Mouse (Mus musculus) right cerebral cortex, adult 18-20 months (tissue): Measurements from ENCODE around the gene Erlin1.
A peak's percentile ranks its signal among the peaks of the same experiment; 100 is the strongest.

ENCODE experiments used
- DNase-seq: peaks from one replicate; pipeline ENCODE4 v3.0.0; 2022; ENCODE audit warnings: mixed read lengths

Gene Erlin1

GRCm38 (mm10) chr19:44069121-44069913 lies at the start of gene Erlin1:
Gene Erlin1 (minus strand): TSS chr19:44069785.
- DNase-seq = peak; percentile 92

- DNase-seq = no peak
Observed at GRCm38 (mm10) chr19:44117793-44118192, 48.2 kb upstream of the Erlin1 start.

GRCm38 (mm10) chr19:44111706-44112105 lies 42.1 kb upstream of the Erlin1 start:
- DNase-seq = no peak

- DNase-seq = no peak
Observed at GRCm38 (mm10) chr19:44110356-44110755, 40.8 kb upstream of the Erlin1 start.

- no peak for DNase-seq
Observed at GRCm38 (mm10) chr19:44108996-44109395, 39.4 kb upstream of the Erlin1 start.

- no peak for DNase-seq
Observed at GRCm38 (mm10) chr19:44107661-44108521, 38.3 kb upstream of the Erlin1 start.

- DNase-seq = peak; percentile 96
Observed at GRCm38 (mm10) chr19:44106831-44107660, 37.5 kb upstream of the Erlin1 start, which contains the start of gene Chuk. Gene Chuk (minus strand): TSS chr19:44107480.

GRCm38 (mm10) chr19:44104393-44104792 lies 34.8 kb upstream of the Erlin1 start:
- no peak for DNase-seq

GRCm38 (mm10) chr19:44103001-44103400 lies 33.4 kb upstream of the Erlin1 start:
- DNase-seq = no peak

GRCm38 (mm10) chr19:44100840-44101239 lies 31.3 kb upstream of the Erlin1 start:
- DNase-seq = no peak

- DNase-seq = no peak
Observed at GRCm38 (mm10) chr19:44086278-44086677, 16.7 kb upstream of the Erlin1 start.

- no peak for DNase-seq
Observed at GRCm38 (mm10) chr19:44080920-44081319, 11.3 kb upstream of the Erlin1 start.

GRCm38 (mm10) chr19:44080023-44080422 lies 10.4 kb upstream of the Erlin1 start:
- no peak for DNase-seq

GRCm38 (mm10) chr19:44077024-44077423 lies 7.4 kb upstream of the Erlin1 start:
- DNase-seq = no peak

GRCm38 (mm10) chr19:44076457-44076856 lies 6.9 kb upstream of the Erlin1 start:
- no peak for DNase-seq

GRCm38 (mm10) chr19:44074986-44075385 lies 5.4 kb upstream of the Erlin1 start:
- no peak for DNase-seq

- DNase-seq = no peak
Observed at GRCm38 (mm10) chr19:44071166-44071565, 1.6 kb upstream of the Erlin1 start.

GRCm38 (mm10) chr19:44069914-44070232 lies 288 bp upstream of the Erlin1 start:
- no peak for DNase-seq

GRCm38 (mm10) chr19:44068232-44068631 lies 1.4 kb downstream of the Erlin1 start:
- DNase-seq = no peak

- DNase-seq = no peak
Observed at GRCm38 (mm10) chr19:44067323-44068049, 2.1 kb downstream of the Erlin1 start.

- DNase-seq = no peak
Observed at GRCm38 (mm10) chr19:44064734-44065133, 4.9 kb downstream of the Erlin1 start.

GRCm38 (mm10) chr19:44063773-44064172 lies 5.8 kb downstream of the Erlin1 start:
- no peak for DNase-seq
